Mouse (Mus musculus) heart, embryonic 13.5 days (tissue): ENCODE measurements around the gene Elmsan1. TPM values are rescaled to one million over a fixed set of nuclear protein-coding genes. Genes with fewer than 3 reads are reported as not detected.
A peak's percentile ranks its signal among the peaks of the same experiment; 100 is the strongest.

ENCODE experiments used
- ATAC-seq: fragments of 200-750 bp; cut with Nextera tagmentation; 2 replicates; pipeline ENCODE4 v1.8.0; 2017; ENCODE audit warnings: moderate TSS enrichment; ENCODE audit not compliant: insufficient number of reproducible peaks, low FRiP score, low TSS enrichment; ENCODE audit errors: extremely low read depth
- H3K27ac ChIP-seq: fragments of 300-500 bp; sonication (generic); replicated peaks from 2 replicates; pipeline ENCODE4 v1.5.1; 2015; ENCODE audit warnings: moderate library complexity, mild to moderate bottlenecking, inconsistent platforms
- H3K27me3 ChIP-seq: fragments of 300-500 bp; sonication (generic); replicated peaks from 2 replicates; pipeline ENCODE4 v1.6.1; 2015; ENCODE audit warnings: mild to moderate bottlenecking, inconsistent platforms
- H3K36me3 ChIP-seq: fragments of 300-500 bp; sonication (generic); 2 replicates; pipeline ENCODE4 v1.6.1; 2015; ENCODE audit warnings: mild to moderate bottlenecking, inconsistent platforms
- H3K4me1 ChIP-seq: fragments of 300-500 bp; sonication (generic); 2 replicates; pipeline ENCODE4 v1.6.1; 2015; ENCODE audit warnings: inconsistent platforms
- H3K4me2 ChIP-seq: fragments of 300-500 bp; sonication (generic); 2 replicates; pipeline ENCODE4 v1.6.1; 2015; ENCODE audit warnings: inconsistent platforms, mild to moderate bottlenecking, moderate library complexity
- H3K4me3 ChIP-seq: fragments of 300-500 bp; sonication (generic); 2 replicates; pipeline ENCODE4 v1.5.1; 2015; ENCODE audit warnings: moderate library complexity, mild to moderate bottlenecking, inconsistent platforms
- H3K9ac ChIP-seq: fragments of 300-500 bp; sonication (generic); 2 replicates; pipeline ENCODE4 v1.6.1; 2015; ENCODE audit warnings: inconsistent platforms, mild to moderate bottlenecking, moderate library complexity
- H3K9me3 ChIP-seq: fragments of 300-500 bp; sonication (generic); 2 replicates; pipeline ENCODE4 v1.6.1; 2016; ENCODE audit warnings: inconsistent platforms
- WGBS: fragments of 180-500 bp; shearing (Covaris S2); methylation state at CpG from one replicate; pipeline ENCODE4 v1.1.7; 2015; ENCODE audit warnings: mixed read lengths; 5-methylcytosine and 5-hydroxymethylcytosine counted together
- polyA plus RNA-seq: library from polyadenylated mRNA; unstranded; fragments of >200 nt; fragmentation: Nextera tagmentation; extraction: Ambion mirVana; gene quantifications from 2 replicates; pipeline ENCODE4 v1.2.1, GENCODE M21; 2015

The Elmsan1 gene
- polyA plus RNA-seq, 1 experiment from 2014 or later = 6.8 TPM

DNA sequence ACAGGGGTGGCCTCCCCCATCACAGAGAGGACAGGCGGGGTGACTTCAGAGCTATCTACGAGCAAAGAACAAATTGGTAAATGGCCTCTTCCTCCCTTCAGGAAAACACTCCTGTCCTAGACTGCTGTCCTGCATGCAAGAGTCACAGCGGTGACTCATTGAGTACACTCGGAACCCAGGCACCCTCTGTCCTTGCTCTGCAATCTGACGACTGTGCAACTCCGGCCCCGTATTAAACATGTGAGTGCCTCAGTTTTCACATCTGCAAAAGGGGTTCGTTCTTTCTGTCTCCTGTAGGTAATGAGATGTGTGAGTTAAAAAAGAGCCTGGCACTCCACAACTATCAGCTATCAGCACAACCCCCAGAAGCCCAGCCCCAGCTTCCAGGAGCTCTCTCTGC lies 58.2 kb downstream of the Elmsan1 start:
- Histone ChIP-seq H3K4me3 (no peak overlapping the region), H3K27me3 (no peaks in the 10 kb centered on the region), H3K36me3 (peaks cover 79% of the 10 kb centered on the region), H3K9ac (no peak overlapping the region), H3K4me1 (peaks cover 34% of the 10 kb centered on the region), H3K9me3 (no peaks in the 10 kb centered on the region), H3K4me2 (no peak overlapping the region), H3K27ac (no peak overlapping the region)
- no peak for ATAC-seq
- WGBS = 88% methylated on average over 8 of the region's 8 CpGs

DNA sequence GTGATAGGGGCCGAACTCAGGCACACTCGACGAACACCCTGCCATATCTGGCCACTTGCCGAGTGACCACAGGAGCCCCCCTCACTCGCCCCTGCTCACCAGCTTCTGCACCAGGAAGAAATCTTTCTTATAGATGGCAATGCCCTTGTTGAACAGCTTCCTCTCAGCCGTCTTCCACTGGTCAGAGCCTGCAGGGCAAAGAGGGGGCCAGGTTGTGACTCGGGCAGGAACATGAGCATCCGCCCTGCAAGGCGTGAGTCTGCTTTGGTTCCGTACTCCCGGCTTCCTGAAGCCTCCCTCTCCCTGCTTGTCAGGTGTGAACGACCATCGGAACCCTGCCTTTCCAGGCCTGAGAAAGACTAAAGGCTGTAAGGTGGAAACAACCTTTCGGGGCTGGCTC lies 60.5 kb downstream of the Elmsan1 start:
- 58% methylated on average over 14 of the region's 14 CpGs for WGBS
- no peak overlapping the region for H3K9ac ChIP-seq

DNA sequence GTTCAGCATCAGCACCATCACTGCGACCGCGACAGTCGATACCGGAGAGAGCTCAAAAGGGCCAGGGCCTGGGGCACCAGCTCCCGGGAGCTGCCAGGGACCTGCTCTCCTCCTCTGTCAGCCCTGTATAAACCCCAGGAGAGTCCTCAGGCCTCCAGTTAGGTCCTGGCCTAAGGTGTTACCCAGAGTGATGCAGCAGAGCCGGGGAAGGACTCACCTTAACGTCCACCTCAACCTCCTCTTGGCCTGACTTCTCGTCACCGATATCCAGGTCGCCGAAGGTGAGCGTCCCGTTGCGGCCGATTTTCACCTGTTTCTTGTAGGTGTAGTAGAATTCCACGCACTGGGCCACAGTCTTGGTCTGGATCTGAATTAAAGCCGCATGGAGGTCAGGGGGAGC lies 62.5 kb downstream of the Elmsan1 start:
- Histone ChIP-seq H3K4me2 (no peak overlapping the region), H3K4me3 (no peak overlapping the region), H3K27me3 (no peaks in the 10 kb centered on the region), H3K27ac (no peak overlapping the region), H3K9ac (no peak overlapping the region), H3K36me3 (peaks cover 94% of the 10 kb centered on the region), H3K4me1 (peaks cover 55% of the 10 kb centered on the region), H3K9me3 (no peaks in the 10 kb centered on the region)
- 93% methylated on average over 18 of the region's 18 CpGs for WGBS
- ATAC-seq = no peak

More for the DNA sequence above, 60.5 kb downstream of the Elmsan1 start:
- Histone ChIP-seq H3K27ac (no peak overlapping the region), H3K27me3 (no peaks in the 10 kb centered on the region), H3K4me2 (no peak overlapping the region), H3K36me3 (peaks cover 85% of the 10 kb centered on the region), H3K4me3 (no peak overlapping the region), H3K4me1 (peaks cover 41% of the 10 kb centered on the region), H3K9me3 (no peaks in the 10 kb centered on the region)
- no peak for ATAC-seq

DNA sequence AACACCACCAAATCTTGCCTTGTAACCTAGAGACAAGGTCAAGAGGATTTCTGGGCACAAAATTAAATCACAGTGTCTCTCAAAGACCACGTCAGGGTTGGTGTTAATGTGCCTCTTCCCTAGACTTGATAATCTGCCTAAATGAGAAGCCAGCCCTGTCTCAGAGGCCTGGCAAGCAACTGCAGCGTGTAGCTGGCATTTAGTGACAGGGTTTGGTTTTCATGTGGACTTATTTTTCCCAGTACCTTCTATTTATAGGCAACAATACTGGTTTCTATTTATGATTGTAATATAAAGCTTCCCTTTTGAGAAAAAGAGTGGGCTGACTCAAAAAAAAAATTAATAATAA lies 63.2 kb downstream of the Elmsan1 start:
- no peak overlapping the region for H3K4me3 ChIP-seq
- no peak overlapping the region for H3K9ac ChIP-seq
- peaks cover 55% of the 10 kb centered on the region for H3K4me1 ChIP-seq
- no peaks in the 10 kb centered on the region for H3K9me3 ChIP-seq
- no peak overlapping the region for H3K4me2 ChIP-seq
- H3K27ac ChIP-seq = peak overlapping the region; percentile 36; the same call in 1 of the 2 replicates
- H3K27me3 ChIP-seq = no peaks in the 10 kb centered on the region
- WGBS = 54% methylated on average over 2 of the region's 2 CpGs
- peaks cover 90% of the 10 kb centered on the region for H3K36me3 ChIP-seq
- no peak for ATAC-seq

DNA sequence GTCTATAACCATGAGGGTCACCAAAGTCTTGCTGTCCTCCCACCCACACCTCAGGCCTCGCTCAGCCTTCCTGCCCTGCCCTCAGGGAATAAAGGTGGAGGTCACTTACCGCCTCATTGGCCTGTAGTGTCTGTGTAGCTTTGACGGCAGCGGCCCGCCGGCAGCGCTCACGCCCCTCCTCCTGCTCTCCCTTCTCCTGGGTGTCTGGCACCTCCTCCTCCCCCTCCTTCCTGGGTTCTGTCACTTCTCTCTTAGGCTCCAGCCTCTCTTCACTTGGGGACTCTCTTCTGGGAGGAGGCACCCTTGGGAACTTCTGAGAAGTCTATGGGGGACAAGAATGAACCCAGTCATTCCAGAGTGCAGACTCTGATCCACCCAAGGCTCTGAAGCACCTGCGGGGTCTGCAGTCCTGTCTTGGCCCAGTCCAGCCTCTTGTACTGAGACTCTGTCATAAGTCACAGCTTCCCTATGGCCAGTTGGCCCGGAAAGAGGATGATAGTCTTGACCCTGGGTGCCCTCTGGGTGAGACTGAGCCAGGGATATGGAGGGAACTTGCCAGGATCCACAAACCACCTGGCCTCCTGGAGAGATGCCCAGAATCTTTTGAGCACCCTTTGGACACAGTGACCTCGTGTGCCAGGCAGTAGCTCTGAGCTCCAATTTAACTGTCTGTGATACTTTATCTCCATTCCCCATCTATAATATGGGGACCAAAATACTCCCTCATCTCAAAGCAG lies 63.7 kb downstream of the Elmsan1 start:
- ATAC-seq = no peak
- H3K4me2 ChIP-seq = no peak overlapping the region
- WGBS = 41% methylated on average over 11 of the region's 11 CpGs
- H3K27ac ChIP-seq = peak overlapping the region; percentile 36; the same call in 1 of the 2 replicates
- H3K4me3 ChIP-seq = no peak overlapping the region
- H3K4me1 ChIP-seq = peaks cover 60% of the 10 kb centered on the region
- H3K9me3 ChIP-seq = no peaks in the 10 kb centered on the region
- no peak overlapping the region for H3K9ac ChIP-seq
- H3K27me3 ChIP-seq = no peaks in the 10 kb centered on the region
- H3K36me3 ChIP-seq = peaks cover 87% of the 10 kb centered on the region

DNA sequence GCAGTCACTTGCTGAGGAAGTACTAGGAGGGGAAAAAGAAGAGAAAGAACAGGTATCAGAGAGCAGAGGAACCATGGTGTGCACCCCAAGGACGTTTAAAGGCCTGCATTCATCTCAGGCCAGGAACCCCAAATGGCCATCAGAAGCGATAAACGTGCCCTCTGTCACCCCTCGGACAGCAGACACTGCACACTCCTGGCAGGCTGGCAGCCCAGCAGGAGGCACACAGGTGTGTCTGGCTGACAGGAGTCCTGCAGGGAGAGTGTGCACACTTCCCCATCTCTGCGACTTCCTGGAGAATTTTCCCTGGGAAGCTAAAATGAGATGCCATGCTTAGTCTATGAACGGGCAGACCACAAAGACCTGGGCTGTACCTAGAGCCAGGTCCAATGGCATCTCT lies 65.3 kb downstream of the Elmsan1 start:
- H3K36me3 ChIP-seq = peaks cover 74% of the 10 kb centered on the region

DNA sequence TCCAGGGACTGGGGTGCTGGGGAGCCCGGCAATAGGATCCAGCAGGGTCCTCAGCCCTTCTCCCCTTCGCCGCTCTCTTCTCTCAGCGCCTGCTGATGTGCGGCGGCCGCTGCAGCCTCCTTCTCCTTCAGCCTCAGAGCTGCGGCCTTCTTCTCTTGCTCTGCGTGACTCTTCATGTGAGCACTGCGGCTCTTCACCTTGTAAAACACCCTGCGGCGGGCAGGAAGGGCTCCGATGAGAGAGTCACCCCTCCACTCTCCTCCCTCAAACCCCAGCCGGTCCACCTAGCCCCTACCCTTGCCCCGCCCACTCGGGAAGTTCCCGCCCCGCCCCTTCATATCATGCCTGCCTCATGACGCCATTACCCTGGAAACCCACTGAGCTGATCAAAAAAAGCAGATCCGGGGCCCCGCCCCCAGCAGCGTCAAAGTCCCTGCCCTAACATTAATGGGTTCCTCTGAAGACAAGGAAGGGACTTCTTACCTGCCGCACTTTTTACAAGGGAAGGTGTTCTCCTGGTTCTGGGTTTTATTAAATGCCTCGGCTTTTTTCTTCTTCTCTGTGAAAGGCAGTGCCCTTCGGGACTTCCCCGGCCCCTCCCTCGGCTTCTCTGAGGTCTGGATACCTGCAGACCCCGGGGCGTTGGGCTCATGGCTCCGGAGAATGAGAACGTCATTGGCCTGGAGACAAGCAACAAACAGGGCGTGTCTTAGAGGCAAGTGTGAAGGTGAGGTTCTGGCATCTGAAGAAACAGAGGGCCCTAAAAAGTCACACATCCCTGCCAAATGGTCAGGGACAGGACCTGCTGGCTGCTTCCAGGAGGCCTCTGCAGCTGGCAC lies 66.1 kb downstream of the Elmsan1 start:
- Histone ChIP-seq H3K9ac (no peak overlapping the region), H3K4me1 (peaks cover 70% of the 10 kb centered on the region), H3K36me3 (peaks cover 65% of the 10 kb centered on the region), H3K27me3 (no peaks in the 10 kb centered on the region), H3K9me3 (no peaks in the 10 kb centered on the region), H3K4me3 (peak overlapping the region; percentile 10), H3K4me2 (peak overlapping the region; percentile 20), H3K27ac (0 out of 2 replicates have a peak overlapping the region, but pooled peaks have one; percentile 46)
- 64% methylated on average over 32 of the region's 32 CpGs for WGBS
- ATAC-seq = 0 out of 2 replicates have a peak, but pooled peaks have one; percentile 22

More for the DNA sequence above, 65.3 kb downstream of the Elmsan1 start:
- no peaks in the 10 kb centered on the region for H3K27me3 ChIP-seq
- WGBS = 69% methylated on average over 6 of the region's 6 CpGs
- H3K9me3 ChIP-seq = no peaks in the 10 kb centered on the region
- peak overlapping the region; percentile 20; the same call in 1 of the 2 replicates for H3K4me2 ChIP-seq
- no peak overlapping the region for H3K9ac ChIP-seq
- ATAC-seq = no peak
- H3K27ac ChIP-seq = no peak overlapping the region
- no peak overlapping the region for H3K4me3 ChIP-seq
- peaks cover 67% of the 10 kb centered on the region for H3K4me1 ChIP-seq

DNA sequence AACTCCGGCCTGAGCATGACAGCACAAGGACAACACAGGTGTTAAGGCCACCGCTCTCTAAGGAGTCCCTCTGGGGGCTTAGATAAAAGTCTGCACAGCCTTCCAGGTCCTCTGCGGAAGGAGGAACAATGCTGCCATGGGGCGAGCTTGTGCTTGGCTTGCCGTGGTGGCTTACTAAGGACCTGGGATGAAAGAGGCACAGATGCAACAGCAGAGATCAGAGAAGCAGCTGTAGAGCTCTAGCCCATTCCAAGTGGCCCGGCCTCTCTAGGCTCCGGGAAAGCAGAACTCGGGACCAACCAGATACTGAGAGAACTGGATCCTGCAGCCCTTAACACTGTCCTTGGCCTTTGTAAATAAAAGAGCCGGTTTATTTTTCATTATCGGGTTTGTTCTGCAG lies 66.8 kb downstream of the Elmsan1 start:
- Histone ChIP-seq H3K4me1 (peaks cover 71% of the 10 kb centered on the region), H3K4me3 (peak overlapping the region; percentile 10), H3K9ac (peak overlapping the region; percentile 51; the same call in 1 of the 2 replicates), H3K27me3 (no peaks in the 10 kb centered on the region), H3K27ac (peak overlapping the region; percentile 64), H3K4me2 (peak overlapping the region; percentile 20), H3K9me3 (no peaks in the 10 kb centered on the region), H3K36me3 (peaks cover 62% of the 10 kb centered on the region)
- ATAC-seq = no peak
- WGBS = 65% methylated on average over 10 of the region's 10 CpGs

DNA sequence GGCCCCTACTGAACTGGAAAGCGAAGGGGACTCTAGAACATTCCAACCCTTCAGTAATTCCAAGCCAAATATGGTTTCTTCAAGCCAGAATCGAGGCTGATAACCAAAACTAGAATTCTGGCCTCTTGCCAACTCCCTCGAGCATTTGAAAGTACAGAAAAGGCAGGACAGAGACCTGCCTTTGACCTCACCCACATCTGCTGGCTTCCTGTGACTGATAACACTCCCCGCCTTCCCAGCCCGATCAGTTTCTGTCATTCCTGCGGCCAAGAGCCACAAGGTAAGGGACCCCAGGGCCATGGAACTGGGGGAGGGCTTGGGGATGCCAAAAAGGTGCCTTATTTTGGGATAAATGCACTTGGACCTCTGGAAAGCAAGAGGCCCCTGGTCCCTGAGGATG lies 67.7 kb downstream of the Elmsan1 start:
- peak overlapping the region; percentile 7; the same call in 1 of the 2 replicates for H3K4me3 ChIP-seq
- H3K27ac ChIP-seq = peak overlapping the region; percentile 64
- peak overlapping the region; percentile 51; the same call in 1 of the 2 replicates for H3K9ac ChIP-seq
- 7% methylated on average over 6 of the region's 6 CpGs for WGBS
- H3K36me3 ChIP-seq = peaks cover 57% of the 10 kb centered on the region
- no peaks in the 10 kb centered on the region for H3K9me3 ChIP-seq
- H3K27me3 ChIP-seq = no peaks in the 10 kb centered on the region
- no peak for ATAC-seq
- H3K4me2 ChIP-seq = peak overlapping the region; percentile 20
- H3K4me1 ChIP-seq = peaks cover 69% of the 10 kb centered on the region

DNA sequence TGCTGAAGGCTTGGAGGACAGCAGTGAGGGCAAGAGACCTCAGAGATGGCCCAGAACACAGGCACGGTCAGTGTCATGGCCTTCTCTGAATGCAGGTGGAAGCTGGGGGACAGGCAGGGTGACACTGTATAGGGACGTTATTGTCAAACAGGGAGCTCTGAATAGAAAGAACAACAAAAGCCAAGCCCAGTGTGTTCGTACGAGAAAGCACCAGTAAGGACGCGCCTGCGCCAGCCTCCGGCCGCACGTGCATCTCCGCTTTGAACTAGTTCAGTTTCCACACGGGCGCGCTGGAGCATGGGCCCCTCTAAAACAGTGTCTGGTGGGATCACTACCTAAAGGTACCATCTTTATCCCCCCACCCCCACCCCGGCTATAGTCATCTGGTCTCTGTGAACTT lies 68.7 kb downstream of the Elmsan1 start:
- H3K4me2 ChIP-seq = no peak overlapping the region
- ATAC-seq = no peak
- H3K27ac ChIP-seq = 0 out of 2 replicates have a peak overlapping the region, but pooled peaks have one; percentile 64
- H3K9me3 ChIP-seq = no peaks in the 10 kb centered on the region
- H3K4me1 ChIP-seq = peaks cover 63% of the 10 kb centered on the region
- no peak overlapping the region for H3K4me3 ChIP-seq
- WGBS = 92% methylated on average over 15 of the region's 15 CpGs
- peaks cover 47% of the 10 kb centered on the region for H3K36me3 ChIP-seq
- peak overlapping the region; percentile 40; the same call in 1 of the 2 replicates for H3K9ac ChIP-seq
- H3K27me3 ChIP-seq = no peaks in the 10 kb centered on the region

DNA sequence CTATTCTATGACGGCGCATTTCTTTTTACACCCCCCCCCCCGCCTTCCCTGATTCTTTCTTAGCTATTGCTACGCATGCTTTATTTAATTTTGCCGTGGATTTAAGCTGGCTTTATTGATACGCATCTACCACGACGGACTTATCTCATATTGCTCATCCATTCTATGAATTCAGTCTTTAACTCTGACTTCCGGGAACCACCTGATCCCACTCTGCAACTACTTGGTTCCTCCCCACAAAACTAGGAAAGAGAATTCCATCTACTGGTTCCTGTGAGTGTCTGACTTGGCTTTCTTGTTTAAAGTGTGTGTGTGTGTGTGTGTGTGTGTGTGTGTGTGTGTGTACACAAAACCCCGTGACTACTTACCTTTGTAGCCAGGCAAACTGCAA lies 70.1 kb downstream of the Elmsan1 start:
- H3K4me1 ChIP-seq = peaks cover 57% of the 10 kb centered on the region
- 16% methylated on average over 10 of the region's 10 CpGs for WGBS
- no peak for ATAC-seq

More for the DNA sequence above, 70.1 kb downstream of the Elmsan1 start:
- H3K27ac ChIP-seq = no peak overlapping the region
- no peaks in the 10 kb centered on the region for H3K9me3 ChIP-seq
- peak overlapping the region; percentile 66 for H3K4me3 ChIP-seq
- H3K36me3 ChIP-seq = peaks cover 35% of the 10 kb centered on the region
- peak overlapping the region; percentile 79 for H3K9ac ChIP-seq
- H3K4me2 ChIP-seq = peak overlapping the region; percentile 92
- H3K27me3 ChIP-seq = no peaks in the 10 kb centered on the region
